Mouse (Mus musculus): ENCODE results near the gene Hs3st3a1. TPM values are rescaled to one million over a fixed set of nuclear protein-coding genes. Genes with fewer than 3 reads are reported as not detected.

Hs3st3a1 gene
- total and polyA plus RNA-seq, 2 experiments from 2014 or later = 0.03 to 0.50 TPM

DNA sequence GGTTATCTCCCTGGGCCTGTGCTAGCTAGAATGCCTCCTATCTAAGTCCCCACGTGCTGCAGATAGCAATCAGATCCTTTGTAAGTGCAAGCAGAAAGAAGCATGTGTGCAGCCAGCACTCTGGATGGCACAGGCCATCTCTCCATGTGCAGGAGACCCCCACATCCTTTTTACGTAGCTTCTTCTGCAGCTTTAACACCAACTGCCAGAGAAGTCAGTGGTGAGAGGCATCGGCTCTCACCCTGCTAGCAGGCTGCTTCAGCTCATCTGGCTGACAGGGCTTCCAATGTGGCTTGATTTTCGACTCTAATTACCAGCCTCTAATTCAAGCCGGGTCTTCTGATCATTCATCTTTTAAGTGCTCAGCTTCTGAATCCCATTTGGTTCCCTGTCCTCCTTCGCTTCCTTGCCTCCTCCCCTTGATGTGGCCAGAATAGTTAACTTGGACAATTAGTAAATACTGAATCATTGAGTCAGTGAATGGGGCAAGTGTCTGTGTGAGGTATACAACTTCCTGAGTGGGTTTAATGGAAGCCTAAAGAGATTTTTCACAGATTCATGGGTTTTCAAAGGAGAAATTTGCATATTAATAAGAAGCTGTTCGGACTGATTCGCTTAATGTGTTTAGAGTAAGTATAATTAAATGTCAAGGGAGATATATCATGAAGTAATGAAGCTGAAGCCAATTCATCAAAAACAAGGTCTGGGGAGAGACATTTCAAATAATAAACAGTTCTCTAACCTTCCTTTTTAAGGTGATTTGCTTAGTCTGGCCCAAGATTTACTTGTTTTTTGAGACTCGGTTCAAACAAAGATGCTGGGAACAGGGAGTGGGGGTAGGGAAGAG lies 54.7 kb downstream of the Hs3st3a1 start:
- 0 out of 2 replicates have a peak, but pooled peaks cover 10% of the 10 kb centered on the region for H3K27me3 ChIP-seq (ENCODE audit: control insufficient read depth, insufficient read depth, low read length)
- H3K9me3 ChIP-seq (replicated peaks; ENCODE audit: control insufficient read depth, low read length) = no peaks in the 10 kb centered on the region
- H3K4me3 ChIP-seq (ENCODE audit: low read depth, low read length) = no peak overlapping the region
- 56% methylated on average over 9 of the region's 9 CpGs for WGBS
- no peaks in the 10 kb centered on the region for H3K36me3 ChIP-seq (replicated peaks; ENCODE audit: control insufficient read depth, insufficient read depth, low read length)
- H3K4me1 ChIP-seq (ENCODE audit: control insufficient read depth, insufficient read depth) = no peaks in the 10 kb centered on the region
- ATAC-seq (ENCODE audit: insufficient read depth, low read depth) = no peak
- DNase-seq (ENCODE audit: low spot score) = no peak
- H3K4me2 ChIP-seq (ENCODE audit: low read depth, low read length) = no peak overlapping the region
- no peak overlapping the region for H3K27ac ChIP-seq (ENCODE audit: low read depth)
- no peak for TF ChIP-seq CTCF (IDR thresholded peaks at IDR 0.05; ENCODE audit: low read depth)
- no peak for TF ChIP-seq EP300 (IDR thresholded peaks at IDR 0.05; ENCODE audit: low read depth)
- H3K9ac ChIP-seq (replicated peaks; ENCODE audit: low read depth, low read length) = no peak overlapping the region

DNA sequence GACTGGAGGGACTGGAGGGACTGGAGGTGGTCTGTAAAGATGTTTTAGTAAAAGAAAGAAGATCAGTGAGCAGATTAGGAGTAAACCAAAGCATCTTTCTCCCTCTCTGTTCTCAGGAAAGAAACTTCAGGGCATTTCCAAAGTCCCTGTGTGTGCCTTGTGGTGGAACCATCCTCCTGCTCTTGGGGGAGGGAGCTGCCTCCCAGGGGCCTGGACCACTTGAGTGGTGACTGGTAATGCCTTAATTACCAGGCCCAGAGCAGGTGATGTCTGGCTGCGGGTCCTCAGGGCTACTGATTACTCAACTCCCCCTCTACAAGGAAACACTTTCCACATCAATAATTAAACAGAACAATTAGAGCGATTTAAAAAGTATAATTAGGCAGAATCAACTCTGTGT lies 59.3 kb downstream of the Hs3st3a1 start:
- DNase-seq (ENCODE audit: low spot score) = no peak
- Histone ChIP-seq H3K27ac (ENCODE audit: low read depth) (no peak overlapping the region), H3K4me1 (ENCODE audit: control insufficient read depth, insufficient read depth) (peaks cover 11% of the 10 kb centered on the region; the same call in 1 of the 2 replicates), H3K27me3 (ENCODE audit: control insufficient read depth, insufficient read depth, low read length) (0 out of 2 replicates have a peak, but pooled peaks cover 6% of the 10 kb centered on the region), H3K9me3 (replicated peaks; ENCODE audit: control insufficient read depth, low read length) (no peaks in the 10 kb centered on the region), H3K4me2 (ENCODE audit: low read depth, low read length) (no peak overlapping the region), H3K36me3 (replicated peaks; ENCODE audit: control insufficient read depth, insufficient read depth, low read length) (no peaks in the 10 kb centered on the region), H3K9ac (replicated peaks; ENCODE audit: low read depth, low read length) (no peak overlapping the region), H3K4me3 (ENCODE audit: low read depth, low read length) (no peak overlapping the region)
- TF ChIP-seq EP300 (IDR thresholded peaks at IDR 0.05; ENCODE audit: low read depth) (no peak), CTCF (IDR thresholded peaks at IDR 0.05; ENCODE audit: low read depth) (no peak)
- WGBS = 71% methylated on average over 2 of the region's 2 CpGs
- no peak for ATAC-seq (ENCODE audit: insufficient read depth, low read depth)

- no peak overlapping the region for H3K4me3 ChIP-seq (ENCODE audit: low read depth, low read length)
- H3K4me2 ChIP-seq (ENCODE audit: low read depth, low read length) = no peak overlapping the region
- H3K9me3 ChIP-seq (replicated peaks; ENCODE audit: control insufficient read depth, low read length) = no peaks in the 10 kb centered on the region
- ATAC-seq (ENCODE audit: insufficient read depth, low read depth) (no peak), DNase-seq (ENCODE audit: low spot score) (no peak)
- 16% methylated on average over 3 of the region's 3 CpGs for WGBS
- H3K4me1 ChIP-seq (ENCODE audit: control insufficient read depth, insufficient read depth) = peaks cover 11% of the 10 kb centered on the region; the same call in 1 of the 2 replicates
- H3K27ac ChIP-seq (ENCODE audit: low read depth) = no peak overlapping the region
- H3K9ac ChIP-seq (replicated peaks; ENCODE audit: low read depth, low read length) = no peak overlapping the region
- no peaks in the 10 kb centered on the region for H3K36me3 ChIP-seq (replicated peaks; ENCODE audit: control insufficient read depth, insufficient read depth, low read length)
- TF ChIP-seq CTCF (IDR thresholded peaks at IDR 0.05; ENCODE audit: low read depth) = no peak
- no peak for TF ChIP-seq EP300 (IDR thresholded peaks at IDR 0.05; ENCODE audit: low read depth)
- H3K27me3 ChIP-seq (ENCODE audit: control insufficient read depth, insufficient read depth, low read length) = no peaks in the 10 kb centered on the region
Measured at GRCm38 (mm10) chr11:64495935-64496334, 60.8 kb downstream of the Hs3st3a1 start.

DNA sequence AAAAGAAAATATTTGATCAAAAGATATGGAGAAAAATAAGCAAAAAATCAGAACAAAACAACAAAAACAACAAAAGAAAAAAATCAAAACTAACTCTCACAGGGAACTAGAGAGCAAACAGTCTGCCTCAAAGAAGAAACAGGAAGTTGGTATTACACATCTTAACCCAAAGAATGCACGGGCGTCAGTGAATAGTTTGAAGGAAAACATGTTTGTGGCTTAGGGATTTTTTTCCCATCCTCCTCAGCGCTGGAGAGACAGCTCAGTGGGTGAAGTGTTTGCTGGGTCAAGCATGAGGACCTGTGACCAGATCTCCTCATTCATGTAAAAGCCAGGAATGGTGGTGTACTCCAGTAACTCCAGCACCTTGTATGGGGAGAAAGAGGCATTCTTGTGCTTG lies 61.5 kb downstream of the Hs3st3a1 start:
- no peak for TF ChIP-seq EP300 (IDR thresholded peaks at IDR 0.05; ENCODE audit: low read depth)
- Histone ChIP-seq H3K4me2 (ENCODE audit: low read depth, low read length) (no peak overlapping the region), H3K27me3 (ENCODE audit: control insufficient read depth, insufficient read depth, low read length) (no peaks in the 10 kb centered on the region), H3K36me3 (replicated peaks; ENCODE audit: control insufficient read depth, insufficient read depth, low read length) (no peaks in the 10 kb centered on the region), H3K9me3 (replicated peaks; ENCODE audit: control insufficient read depth, low read length) (no peaks in the 10 kb centered on the region), H3K27ac (ENCODE audit: low read depth) (no peak overlapping the region), H3K9ac (replicated peaks; ENCODE audit: low read depth, low read length) (no peak overlapping the region), H3K4me3 (ENCODE audit: low read depth, low read length) (no peak overlapping the region), H3K4me1 (ENCODE audit: control insufficient read depth, insufficient read depth) (peaks cover 11% of the 10 kb centered on the region; the same call in 1 of the 2 replicates)
- no peak for ATAC-seq (ENCODE audit: insufficient read depth, low read depth)
- 45% methylated on average over 3 of the region's 3 CpGs for WGBS
- no peak for DNase-seq (ENCODE audit: low spot score)

DNA sequence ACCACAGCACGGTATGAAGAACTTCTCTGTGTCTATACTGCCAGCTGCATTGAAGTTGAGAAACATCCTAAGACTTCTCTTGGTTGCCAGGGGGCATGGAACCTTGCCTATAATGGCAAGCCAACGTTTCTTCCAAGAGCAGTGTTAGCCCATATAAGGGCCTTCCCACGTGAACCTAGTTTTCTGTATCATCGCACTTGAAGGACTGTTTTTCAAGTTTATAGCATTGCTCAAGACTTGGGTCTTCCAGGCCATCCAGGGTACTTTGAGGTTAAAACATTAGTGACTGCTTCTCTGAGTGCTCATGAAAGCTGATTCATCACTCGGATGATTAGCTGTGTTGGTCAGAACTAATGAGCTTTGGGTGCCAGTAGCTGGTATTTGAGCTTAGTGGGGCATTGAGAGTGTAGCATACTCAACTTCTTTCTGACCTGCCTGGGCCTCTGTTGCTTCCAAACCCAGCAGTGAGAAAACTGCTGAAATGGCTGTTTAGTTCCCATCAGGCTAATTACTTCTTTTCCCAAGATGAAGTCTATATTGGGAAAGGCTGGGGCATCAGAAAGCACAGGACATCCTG lies 65.5 kb downstream of the Hs3st3a1 start:
- H3K4me2 ChIP-seq (ENCODE audit: low read depth, low read length) = no peak overlapping the region
- ATAC-seq (ENCODE audit: insufficient read depth, low read depth) (no peak), DNase-seq (ENCODE audit: low spot score) (no peak)
- no peaks in the 10 kb centered on the region for H3K27me3 ChIP-seq (ENCODE audit: control insufficient read depth, insufficient read depth, low read length)
- H3K9me3 ChIP-seq (replicated peaks; ENCODE audit: control insufficient read depth, low read length) = 0 out of 2 replicates have a peak, but pooled peaks cover 7% of the 10 kb centered on the region
- H3K36me3 ChIP-seq (replicated peaks; ENCODE audit: control insufficient read depth, insufficient read depth, low read length) = no peaks in the 10 kb centered on the region
- TF ChIP-seq EP300 (IDR thresholded peaks at IDR 0.05; ENCODE audit: low read depth) = no peak
- no peak for TF ChIP-seq CTCF (IDR thresholded peaks at IDR 0.05; ENCODE audit: low read depth)
- no peak overlapping the region for H3K27ac ChIP-seq (ENCODE audit: low read depth)
- peaks cover 11% of the 10 kb centered on the region; the same call in 1 of the 2 replicates for H3K4me1 ChIP-seq (ENCODE audit: control insufficient read depth, insufficient read depth)
- H3K9ac ChIP-seq (replicated peaks; ENCODE audit: low read depth, low read length) = no peak overlapping the region
- 79% methylated on average over 5 of the region's 5 CpGs for WGBS
- no peak overlapping the region for H3K4me3 ChIP-seq (ENCODE audit: low read depth, low read length)

Data from heart, postnatal 0 days (tissue).